Mouse (Mus musculus) right cerebral cortex, postnatal 4 days (tissue): ENCODE results near the gene Uts2.
A peak's percentile ranks its signal among the peaks of the same experiment; 100 is the strongest.

Source experiments
- DNase-seq: peaks from one replicate; pipeline ENCODE4 v3.0.0-alpha.2; 2022

Gene Uts2

GRCm38 (mm10) chr4:150996797-150997196 lies at the start of gene Uts2:
Gene Uts2, plus strand, starts transcription at chr4:150997097.
- no peak for DNase-seq

- no peak for DNase-seq
Observed at GRCm38 (mm10) chr4:150950972-150951371, 45.9 kb upstream of the Uts2 start.

- DNase-seq = no peak
Observed at GRCm38 (mm10) chr4:150956369-150957105, 40.4 kb upstream of the Uts2 start.

- no peak for DNase-seq
Observed at GRCm38 (mm10) chr4:150957106-150957458, 39.8 kb upstream of the Uts2 start.

GRCm38 (mm10) chr4:150958536-150958935 lies 38.4 kb upstream of the Uts2 start:
- DNase-seq = no peak

DNA sequence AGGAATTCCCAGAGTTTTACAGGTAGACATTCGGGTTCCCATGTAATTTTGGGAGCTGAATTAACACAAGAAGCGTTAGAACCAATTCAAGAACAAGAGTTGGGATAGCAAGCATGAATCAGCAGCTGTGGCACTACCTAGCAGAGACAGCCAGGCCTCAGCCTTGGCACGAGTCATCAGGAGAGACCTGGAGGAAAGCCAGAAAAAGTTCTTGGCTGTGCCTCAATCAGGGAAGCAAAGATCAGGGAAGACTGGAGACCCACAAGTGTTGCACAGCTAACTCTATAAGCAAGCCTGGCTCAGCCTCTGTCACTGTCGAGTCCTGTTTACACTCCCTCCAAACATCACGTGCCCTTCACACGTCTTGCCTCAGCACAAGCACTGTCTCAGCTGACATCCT lies 34.7 kb upstream of the Uts2 start:
- no peak for DNase-seq

- no peak for DNase-seq
Observed at GRCm38 (mm10) chr4:150963711-150964110, 33.2 kb upstream of the Uts2 start.

DNA sequence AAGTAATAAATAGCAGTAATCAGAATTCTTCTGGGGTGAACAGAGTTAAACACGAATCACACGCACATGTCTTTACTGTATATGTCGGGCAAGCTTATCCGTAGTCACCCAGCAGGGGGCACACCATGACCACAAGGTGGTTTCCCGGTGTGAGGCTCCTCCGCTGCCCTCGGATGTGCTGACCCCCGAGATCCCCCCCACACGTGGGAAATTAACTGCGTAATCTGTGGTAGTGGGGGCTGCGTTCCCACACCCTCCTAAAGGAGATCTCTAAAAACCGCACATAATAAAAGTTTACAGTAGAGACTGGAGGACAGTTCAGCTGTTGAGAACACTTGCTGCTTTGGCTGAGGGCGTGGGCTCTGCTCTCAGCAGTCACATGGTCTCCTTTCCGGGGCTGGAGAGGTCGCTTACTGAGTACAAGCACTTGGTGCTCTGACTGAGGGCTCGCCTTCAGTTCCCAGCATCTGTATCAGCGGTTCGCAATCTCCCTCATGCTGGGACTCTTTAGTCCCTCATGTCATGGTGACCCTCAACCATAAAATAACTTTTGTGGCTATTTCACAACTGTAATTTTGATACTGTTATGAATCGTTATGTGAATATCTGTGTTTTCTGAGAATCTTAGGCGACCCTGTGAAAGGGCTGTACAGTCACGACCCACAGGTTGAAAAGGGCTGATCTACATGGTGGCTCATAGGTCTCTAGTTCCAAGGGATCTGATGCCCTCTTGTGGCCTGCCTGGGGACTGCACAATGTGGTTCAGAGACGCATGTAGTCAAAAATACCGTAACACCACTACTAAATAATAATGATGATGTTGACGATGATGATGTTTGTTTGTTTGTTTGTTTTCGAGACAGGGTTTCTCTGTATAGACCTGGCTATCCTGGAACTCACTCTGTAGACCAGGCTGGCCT lies 32.0 kb upstream of the Uts2 start:
- DNase-seq = peak; percentile 90

GRCm38 (mm10) chr4:150965555-150965951 lies 31.3 kb upstream of the Uts2 start:
- DNase-seq = no peak

DNA sequence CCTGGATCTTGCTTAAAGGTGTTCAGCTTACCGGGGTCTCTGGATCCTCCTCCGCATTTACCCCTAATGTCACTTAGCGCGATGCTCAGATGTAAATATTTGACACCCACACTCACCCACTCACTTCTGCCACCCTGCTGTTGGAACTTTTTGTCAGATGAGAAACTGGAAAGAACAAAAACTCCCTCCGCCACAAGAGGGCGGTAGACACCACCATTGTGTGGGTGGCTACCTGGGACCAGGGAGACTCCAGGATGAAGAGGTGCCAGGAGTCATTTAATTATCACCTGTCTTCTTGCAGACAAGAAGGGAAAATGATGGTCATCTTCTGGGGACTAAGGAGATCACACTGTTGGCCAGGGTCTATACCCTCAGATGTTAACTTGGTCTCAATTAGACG lies 30.3 kb upstream of the Uts2 start:
- peak; percentile 63 for DNase-seq

DNA sequence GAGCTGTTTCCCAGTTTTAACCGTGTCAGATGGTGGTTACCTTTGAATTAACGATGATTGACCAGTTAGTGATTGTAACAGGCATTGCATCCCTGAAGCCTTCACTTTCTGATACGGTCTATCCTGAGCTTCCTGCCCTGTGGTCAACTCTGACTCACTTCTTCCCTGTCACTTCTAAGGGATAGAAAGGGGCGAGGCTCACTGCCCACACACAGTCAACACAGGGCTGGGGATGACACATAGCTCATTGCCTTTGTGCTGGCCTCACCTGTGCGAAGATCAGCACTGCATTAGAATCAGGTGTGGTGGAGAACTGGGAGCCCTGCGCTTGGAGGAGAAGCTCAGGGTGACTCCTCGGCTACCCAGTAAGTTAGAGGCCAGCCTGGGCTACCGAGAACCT lies 27.9 kb upstream of the Uts2 start:
- no peak for DNase-seq

GRCm38 (mm10) chr4:150973264-150973663 lies 23.6 kb upstream of the Uts2 start:
- DNase-seq = no peak

DNA sequence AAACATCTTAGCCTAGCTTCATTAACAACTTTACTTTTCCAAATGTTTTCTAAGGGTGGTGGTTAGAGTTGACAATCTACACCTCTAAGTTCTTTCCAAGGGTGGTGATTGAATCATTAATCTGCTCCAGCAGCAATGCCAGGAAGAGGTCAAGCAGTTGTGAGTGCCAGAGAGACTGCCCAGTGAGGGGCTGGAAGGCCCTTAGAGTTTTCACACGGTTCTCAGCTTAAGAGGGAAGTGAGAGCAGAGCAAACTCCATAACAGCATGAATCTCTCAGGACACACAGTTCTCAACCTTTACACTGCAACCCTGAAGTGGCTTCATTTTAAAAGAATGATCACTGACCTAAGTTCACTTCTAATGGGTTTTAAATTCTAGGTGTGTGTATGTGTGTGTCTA lies 21.8 kb upstream of the Uts2 start:
- no peak for DNase-seq

DNA sequence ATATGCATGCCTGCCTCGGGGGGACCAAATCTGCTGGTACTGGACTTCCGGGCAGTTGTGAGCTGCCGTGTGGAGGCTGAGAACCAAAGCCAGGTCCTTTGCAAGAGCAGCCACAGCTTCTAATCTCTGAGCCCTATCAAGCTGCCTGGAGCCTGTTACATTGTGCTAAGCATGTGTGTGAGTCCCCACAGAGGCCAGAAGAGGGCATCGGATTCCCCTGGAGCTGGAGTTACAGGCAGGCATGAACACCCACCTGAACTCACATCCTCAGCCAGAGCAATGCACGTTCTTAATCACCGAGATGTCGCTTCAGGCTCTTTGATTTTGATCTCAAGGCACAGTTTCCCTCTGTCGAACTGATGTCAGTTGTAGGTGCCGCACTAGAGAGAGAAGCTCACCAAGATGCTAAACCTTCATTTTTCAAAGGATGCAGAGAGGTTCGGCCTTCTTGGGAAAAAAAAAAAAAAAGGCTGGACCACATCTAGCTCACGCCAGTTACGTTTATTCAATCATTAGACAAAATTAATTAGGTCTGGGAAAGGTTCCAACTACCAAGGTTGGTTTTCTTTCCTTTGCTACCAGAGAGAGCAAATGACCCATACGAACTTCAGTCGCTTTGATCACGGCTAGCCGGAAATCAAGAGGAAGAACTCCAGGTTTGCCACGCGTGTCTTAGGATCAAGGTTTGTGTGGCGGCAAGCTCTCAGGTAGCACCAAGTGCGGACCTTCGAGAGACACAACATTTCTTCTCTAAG lies 18.6 kb upstream of the Uts2 start:
- DNase-seq = no peak

DNA sequence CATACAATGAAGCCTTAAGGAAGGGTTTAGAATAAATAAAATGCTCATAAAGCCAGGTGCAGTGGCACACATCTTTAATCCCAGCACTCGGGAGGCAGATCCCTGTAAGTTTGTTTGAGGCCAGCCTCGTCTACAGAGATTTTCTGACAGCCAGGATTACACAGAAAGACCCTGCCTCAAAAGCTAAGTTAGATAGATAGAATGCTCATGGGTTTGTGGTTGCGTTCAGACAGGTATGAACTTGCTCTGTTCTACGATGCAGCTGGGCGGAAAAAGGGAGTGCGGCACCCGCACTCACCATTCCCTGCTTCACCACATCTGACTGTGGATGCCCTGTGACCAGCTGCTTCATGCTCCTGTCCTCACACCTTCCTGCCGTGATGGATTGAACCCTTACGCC lies 17.4 kb upstream of the Uts2 start:
- DNase-seq = no peak

DNA sequence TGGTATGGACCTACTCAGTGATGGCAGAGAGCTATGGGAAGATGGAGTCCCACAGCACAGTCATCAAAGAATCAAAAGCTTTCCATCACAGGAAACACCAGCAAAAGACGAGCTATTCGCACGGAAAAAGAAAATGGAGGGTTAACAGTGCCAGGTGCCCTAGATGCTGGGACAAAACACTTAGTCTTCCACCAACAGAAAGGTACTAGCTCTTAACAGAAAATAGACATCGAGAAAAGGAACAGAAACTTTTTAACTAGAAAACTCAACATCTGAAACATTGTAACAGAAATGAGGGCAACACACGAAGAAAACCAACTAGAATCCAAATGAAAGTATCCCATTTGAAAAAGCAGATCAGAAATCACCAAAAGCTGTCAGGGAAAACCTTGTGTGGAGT lies 16.7 kb upstream of the Uts2 start:
- DNase-seq = no peak

GRCm38 (mm10) chr4:150990148-150990547 lies 6.7 kb upstream of the Uts2 start:
- DNase-seq = peak; percentile 43

DNA sequence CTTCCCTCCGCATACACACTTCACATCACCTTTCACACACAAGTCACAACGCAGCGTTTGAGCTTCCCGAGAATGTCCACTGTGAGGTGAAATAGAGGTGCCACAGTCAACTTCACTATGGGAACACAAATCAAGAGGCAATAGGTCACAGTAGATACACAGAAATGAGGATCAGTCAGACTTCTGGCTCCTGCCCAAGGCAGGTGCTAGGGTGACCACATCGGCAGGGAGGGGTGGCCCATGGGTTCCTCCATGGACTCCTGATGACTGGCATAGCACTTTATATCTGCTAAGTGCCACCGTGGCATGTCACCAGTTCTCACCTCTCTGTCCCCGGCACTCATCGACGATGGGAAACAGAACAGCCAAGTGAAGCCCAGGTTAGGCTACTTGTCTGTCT lies 1.7 kb downstream of the Uts2 start:
- DNase-seq = no peak

- no peak for DNase-seq
Observed at GRCm38 (mm10) chr4:151001397-151001796, 4.5 kb downstream of the Uts2 start.

DNA sequence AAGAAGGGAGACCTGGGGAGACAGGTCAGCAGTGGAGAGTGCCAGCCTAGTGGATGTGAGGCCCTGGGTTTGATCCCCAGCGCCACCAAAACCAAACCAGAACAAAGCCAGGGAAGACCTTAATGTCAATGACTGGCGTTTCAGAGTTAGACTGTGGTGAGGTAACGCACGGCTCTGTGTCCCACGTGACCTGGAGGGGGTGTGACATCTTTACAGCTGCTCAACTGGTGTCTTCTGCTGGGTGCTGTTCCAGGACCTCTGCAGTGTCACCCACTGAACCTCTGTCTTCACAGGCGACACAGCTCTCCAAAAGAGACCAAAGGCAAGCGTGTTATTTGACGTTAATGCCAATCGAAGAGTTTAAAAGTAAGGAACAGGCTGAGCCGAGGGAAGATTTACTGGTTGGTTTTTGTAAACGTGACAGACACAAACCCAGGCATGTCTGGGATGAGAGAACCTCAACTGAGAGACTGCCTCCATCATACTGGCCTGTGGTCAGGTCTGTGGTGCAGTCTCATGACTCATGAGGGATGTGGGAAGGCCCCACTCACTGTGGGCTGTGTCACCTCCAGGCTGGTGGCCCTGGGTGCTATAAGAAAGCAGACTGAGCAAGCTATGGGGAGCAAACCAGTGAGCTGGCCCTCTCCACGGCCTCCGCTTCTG lies 8.9 kb downstream of the Uts2 start:
- no peak for DNase-seq

- peak; percentile 70 for DNase-seq
Observed at GRCm38 (mm10) chr4:151006945-151007344, 10.0 kb downstream of the Uts2 start.

DNA sequence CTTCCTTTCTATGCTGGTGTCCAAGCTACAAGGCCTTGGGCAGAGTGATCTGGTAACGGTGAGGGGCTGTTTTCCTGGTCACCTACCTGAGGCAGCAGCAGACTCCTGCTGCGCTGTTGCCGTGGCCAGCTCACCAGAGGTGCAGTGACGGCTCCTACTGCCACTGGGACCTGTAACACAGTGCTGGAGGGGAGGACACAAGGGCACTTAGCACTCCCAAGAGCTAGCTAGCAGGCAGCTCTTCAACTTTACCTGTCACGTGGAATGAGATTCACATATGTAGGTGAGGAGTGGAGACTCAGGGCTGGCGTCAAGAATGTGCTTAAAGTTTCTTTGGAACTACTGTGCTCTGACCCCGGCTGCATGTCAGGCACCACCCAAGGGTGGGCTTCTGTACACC lies 13.4 kb downstream of the Uts2 start:
- no peak for DNase-seq

DNA sequence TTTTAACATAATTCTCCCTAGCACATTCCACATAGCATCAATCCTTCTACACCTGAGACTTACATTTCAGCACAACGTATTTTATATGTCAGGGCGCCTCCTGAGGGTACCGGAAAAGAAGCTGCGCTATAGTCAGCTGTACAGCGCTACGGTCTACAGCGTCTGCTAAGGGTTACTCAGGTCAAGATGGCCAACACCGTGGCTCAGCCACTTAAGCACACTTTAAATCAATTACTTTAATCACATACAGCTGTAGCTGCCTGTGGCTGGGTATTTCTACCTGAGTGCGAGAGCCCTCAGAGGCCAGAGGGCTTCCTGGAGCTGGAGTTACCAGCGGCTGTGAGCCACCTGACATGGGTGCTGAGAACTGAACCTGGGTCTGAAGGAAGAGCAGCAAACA lies 19.0 kb downstream of the Uts2 start:
- no peak for DNase-seq
